Mouse (Mus musculus) cerebellum, adult 2 months (tissue): ENCODE data around the gene Rtl5.

ENCODE experiments used
- CTCF ChIP-seq: fragments of 200-500 bp; IDR thresholded peaks from 2 replicates; pipeline ENCODE4 v1.5.1; 2011; ENCODE audit warnings: low read depth, mild to moderate bottlenecking, control low read depth, low read length, moderate library complexity, borderline replicate concordance; ENCODE audit not compliant: insufficient read depth
- POLR2A ChIP-seq: fragments of 200-500 bp; IDR thresholded peaks from 2 replicates; pipeline ENCODE4 v1.6.1; 2011; ENCODE audit warnings: low read length, control low read depth, borderline replicate concordance; ENCODE audit not compliant: insufficient read depth

DNA sequence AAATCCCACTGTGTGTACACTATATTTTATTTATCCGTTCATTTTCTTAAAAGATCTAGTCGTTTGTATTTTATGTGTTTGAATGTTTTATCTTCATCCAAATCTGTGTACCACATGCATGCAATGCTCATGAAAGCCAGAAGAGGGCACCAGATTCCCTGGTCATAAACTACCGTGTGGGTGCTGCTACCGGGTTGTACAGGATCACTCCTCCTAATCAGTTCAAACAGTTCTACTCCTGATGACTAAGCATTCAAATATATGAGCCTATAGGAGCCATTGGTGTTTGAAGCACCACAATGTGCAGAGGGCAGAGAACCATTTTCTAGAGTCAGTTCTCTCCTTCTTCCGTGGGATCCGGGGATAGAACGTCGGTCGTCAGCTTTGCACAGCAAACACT lies 11.7 kb downstream of the Rtl5 start:
- TF ChIP-seq POLR2A (no peak), CTCF (peak; percentile 28; the same call in 1 of the 2 replicates)
